Mouse (Mus musculus): Measurements from ENCODE around the gene Blm.

DNA sequence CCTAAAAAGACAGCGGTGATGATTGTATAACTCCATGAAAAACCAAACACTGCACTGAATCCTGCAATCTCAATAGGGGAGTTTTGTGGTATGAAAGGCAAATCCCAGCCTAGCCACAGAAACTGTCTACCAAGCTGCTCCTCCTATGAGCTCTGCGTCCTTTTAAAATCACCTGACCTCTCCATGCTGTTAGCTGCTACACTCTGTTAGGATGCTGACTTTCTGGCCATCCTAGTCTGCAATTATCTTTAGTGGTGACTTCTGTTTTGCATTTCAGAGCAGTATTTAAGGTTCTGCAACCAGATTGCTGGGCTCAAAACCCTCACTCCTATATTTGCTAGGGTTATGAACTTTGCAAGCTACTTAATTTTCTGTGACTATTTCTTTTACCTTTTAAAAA is 44.6 kb downstream of the Blm start:
- TF ChIP-seq CTCF (IDR thresholded peaks at IDR 0.05; ENCODE audit: low read depth) (no peak), EP300 (IDR thresholded peaks at IDR 0.05; ENCODE audit: low read depth) (no peak)

Data from heart, postnatal 0 days (tissue).